Mouse (Mus musculus) midbrain, embryonic 14.5 days (tissue): ENCODE measurements around the gene Cdk2. TPM values are rescaled to one million over a fixed set of nuclear protein-coding genes. Genes with fewer than 3 reads are reported as not detected.
A peak's percentile ranks its signal among the peaks of the same experiment; 100 is the strongest.
"Not testable (repeated sequence)": the region's sequence is repeated elsewhere in the genome, so short reads cannot be mapped to it uniquely, and the experiment has no call there.

Experiments used
- ATAC-seq: fragments of 200-750 bp; cut with Nextera tagmentation; 2 replicates; pipeline ENCODE4 v1.8.0; 2017; ENCODE audit warnings: moderate number of reproducible peaks, moderate library complexity; ENCODE audit not compliant: low FRiP score, low TSS enrichment
- DNase-seq: peaks from one replicate; pipeline ENCODE4 v3.0.0-alpha.2; 2015
- H3K27ac ChIP-seq: fragments of 300-500 bp; sonication (generic); replicated peaks from 2 replicates; pipeline ENCODE4 v1.5.1; 2014; ENCODE audit warnings: mild to moderate bottlenecking, low read depth, low read length, moderate library complexity
- H3K27me3 ChIP-seq: fragments of 300-500 bp; sonication (generic); 2 replicates; pipeline ENCODE4 v1.6.1; 2014; ENCODE audit warnings: low read length, control low read depth, mixed read lengths; ENCODE audit not compliant: control insufficient read depth, insufficient read depth
- H3K36me3 ChIP-seq: fragments of 300-500 bp; sonication (generic); 2 replicates; pipeline ENCODE4 v1.6.1; 2014; ENCODE audit warnings: low read length, control low read depth; ENCODE audit not compliant: control insufficient read depth, insufficient read depth
- H3K4me1 ChIP-seq: fragments of 300-500 bp; sonication (generic); 2 replicates; pipeline ENCODE4 v1.6.1; 2014; ENCODE audit warnings: mild to moderate bottlenecking, antibody characterized with exemption, low read length, control low read depth; ENCODE audit not compliant: control insufficient read depth, insufficient read depth
- H3K4me2 ChIP-seq: fragments of 300-500 bp; sonication (generic); 2 replicates; pipeline ENCODE4 v1.6.1; 2014; ENCODE audit warnings: mild to moderate bottlenecking, low read length, moderate library complexity
- H3K4me3 ChIP-seq: fragments of 300-500 bp; sonication (generic); replicated peaks from 2 replicates; pipeline ENCODE4 v1.5.1; 2014; ENCODE audit warnings: low read depth, low read length
- H3K9ac ChIP-seq: fragments of 300-500 bp; sonication (generic); replicated peaks from 2 replicates; pipeline ENCODE4 v1.6.1; 2014; ENCODE audit warnings: mild to moderate bottlenecking, low read length, moderate library complexity
- H3K9me3 ChIP-seq: fragments of 300-500 bp; sonication (generic); 2 replicates; pipeline ENCODE4 v1.6.1; 2016; ENCODE audit warnings: low read length, control low read depth, mixed read lengths; ENCODE audit not compliant: control insufficient read depth
- WGBS: fragments of 180-500 bp; shearing (Covaris S2); extraction: QIAGEN DNeasy Blood & Tissue Kit; methylation state at CpG from one replicate; pipeline ENCODE4 v1.1.7; 2014; 5-methylcytosine and 5-hydroxymethylcytosine counted together
- polyA plus RNA-seq: library from polyadenylated mRNA; unstranded; fragments of >200 nt; fragmentation: Nextera tagmentation; extraction: Ambion mirVana; gene quantifications from 2 replicates; pipeline ENCODE4 v1.2.1, GENCODE M21; 2014

The Cdk2 gene
- polyA plus RNA-seq, 1 experiment from 2014 or later, result 24.2 TPM

DNA sequence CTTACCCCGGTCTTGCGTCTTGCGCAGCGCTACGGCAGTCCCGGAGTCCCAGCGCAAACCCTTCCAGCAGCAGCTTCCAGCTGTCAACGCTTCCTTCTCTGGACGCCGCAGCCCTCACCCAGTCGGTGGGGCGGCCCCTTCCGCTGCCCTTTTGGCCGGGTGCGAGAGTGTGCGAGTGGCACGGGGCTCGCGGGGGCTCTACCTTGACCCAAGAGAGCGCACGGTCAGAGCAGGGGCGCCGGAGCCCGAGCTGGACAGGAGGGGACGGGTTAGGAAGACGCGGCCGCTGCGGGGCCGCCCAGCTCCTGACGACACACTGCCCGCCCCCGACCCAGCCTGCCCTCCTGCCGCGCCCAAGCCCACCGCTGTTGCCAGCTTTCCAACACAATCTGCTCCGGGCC is 39.0 kb upstream of the Cdk2 start:
- Histone ChIP-seq H3K9ac (peak overlapping the region; percentile 65), H3K27ac (no peak overlapping the region), H3K27me3 (peaks cover 39% of the 10 kb centered on the region), H3K36me3 (no peaks in the 10 kb centered on the region), H3K4me2 (peak overlapping the region; percentile 87), H3K4me1 (peaks cover 28% of the 10 kb centered on the region; the same call in 1 of the 2 replicates), H3K9me3 (no peaks in the 10 kb centered on the region), H3K4me3 (peak overlapping the region; percentile 55)
- WGBS, result 0% methylated on average over 37 of the region's 37 CpGs
- DNase-seq, result peak; percentile 63
- no peak for ATAC-seq

DNA sequence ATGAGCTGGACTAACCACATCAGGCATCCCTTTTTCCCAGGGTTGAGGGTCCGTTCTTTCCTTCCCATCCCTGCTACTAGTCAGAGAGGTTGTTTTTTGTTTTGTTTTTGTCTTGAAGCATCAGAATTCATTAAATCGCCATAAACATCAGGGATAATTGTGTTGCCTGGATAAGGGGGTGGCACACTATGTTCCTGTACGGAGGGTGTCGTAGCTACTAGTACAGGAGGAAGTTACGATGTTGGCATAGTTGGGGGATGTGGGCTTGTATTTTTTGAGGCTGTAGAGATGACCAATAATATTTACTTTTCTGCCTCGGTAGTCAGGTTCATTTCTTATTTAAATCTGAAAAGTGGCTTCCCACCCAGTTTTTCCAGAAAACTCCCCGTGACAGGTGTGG is 38.4 kb upstream of the Cdk2 start:
- H3K9ac ChIP-seq, result peak overlapping the region; percentile 65
- H3K36me3 ChIP-seq, result no peaks in the 10 kb centered on the region
- peaks cover 39% of the 10 kb centered on the region for H3K27me3 ChIP-seq
- peaks cover 28% of the 10 kb centered on the region; the same call in 1 of the 2 replicates for H3K4me1 ChIP-seq
- no peak overlapping the region for H3K27ac ChIP-seq
- no peaks in the 10 kb centered on the region for H3K9me3 ChIP-seq
- peak overlapping the region; percentile 55 for H3K4me3 ChIP-seq
- WGBS, result 9% methylated on average over 7 of the region's 7 CpGs
- DNase-seq (no peak), ATAC-seq (no peak)
- peak overlapping the region; percentile 87 for H3K4me2 ChIP-seq

DNA sequence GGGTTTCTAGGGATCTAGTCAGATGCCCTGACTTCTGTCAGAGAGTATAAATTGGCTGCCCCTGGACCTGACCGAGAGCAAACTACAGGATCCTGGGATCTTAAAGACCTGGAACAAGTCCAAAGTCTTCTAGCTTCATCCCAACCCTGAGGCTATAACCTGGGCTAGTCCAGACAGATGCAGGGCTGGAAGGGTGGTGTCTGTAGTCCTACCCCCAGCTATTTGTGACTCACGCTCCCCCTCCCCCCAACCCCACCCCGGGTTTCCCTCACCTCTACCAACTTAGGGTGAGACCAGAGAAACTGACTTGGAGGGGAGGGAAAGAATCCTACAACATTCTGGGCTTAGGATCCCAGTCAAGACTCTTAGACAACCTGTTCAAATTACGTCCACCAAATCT is 37.8 kb upstream of the Cdk2 start:
- H3K4me1 ChIP-seq, result peaks cover 26% of the 10 kb centered on the region; the same call in 1 of the 2 replicates
- no peaks in the 10 kb centered on the region for H3K9me3 ChIP-seq
- 54% methylated on average over 4 of the region's 4 CpGs for WGBS
- no peak overlapping the region for H3K27ac ChIP-seq
- DNase-seq, result no peak
- no peak overlapping the region for H3K4me2 ChIP-seq
- H3K9ac ChIP-seq, result no peak overlapping the region
- peaks cover 39% of the 10 kb centered on the region for H3K27me3 ChIP-seq
- H3K36me3 ChIP-seq, result no peaks in the 10 kb centered on the region
- H3K4me3 ChIP-seq, result peak overlapping the region; percentile 55; the same call in 1 of the 2 replicates
- ATAC-seq, result no peak

DNA sequence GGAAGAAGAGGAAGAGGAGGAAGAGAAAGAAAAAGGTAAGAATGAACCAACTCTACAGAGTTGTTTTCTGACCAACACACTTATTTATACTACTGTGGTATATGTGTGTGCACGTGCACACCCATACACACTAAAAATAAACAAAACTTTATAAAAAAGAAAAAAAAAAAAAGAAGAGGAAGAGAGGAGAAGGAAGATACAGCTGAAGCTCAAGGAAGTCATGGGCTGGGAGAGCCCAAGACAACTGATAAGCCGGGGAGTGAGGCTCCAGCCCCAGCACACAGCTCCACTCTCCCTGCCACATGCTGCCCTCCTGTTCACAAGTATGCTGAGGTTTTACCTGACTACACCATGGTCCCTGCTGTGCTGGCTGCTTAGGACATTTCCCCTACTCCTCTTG is 35.5 kb upstream of the Cdk2 start:
- H3K4me3 ChIP-seq, result no peak overlapping the region
- peaks cover 37% of the 10 kb centered on the region for H3K27me3 ChIP-seq
- H3K36me3 ChIP-seq, result no peaks in the 10 kb centered on the region
- no peak overlapping the region for H3K4me2 ChIP-seq
- no peak for ATAC-seq
- no peaks in the 10 kb centered on the region for H3K9me3 ChIP-seq
- 79% methylated on average over 2 of the region's 2 CpGs for WGBS
- DNase-seq, result no peak
- H3K27ac ChIP-seq, result no peak overlapping the region
- H3K4me1 ChIP-seq, result peaks cover 21% of the 10 kb centered on the region; the same call in 1 of the 2 replicates
- H3K9ac ChIP-seq, result no peak overlapping the region

DNA sequence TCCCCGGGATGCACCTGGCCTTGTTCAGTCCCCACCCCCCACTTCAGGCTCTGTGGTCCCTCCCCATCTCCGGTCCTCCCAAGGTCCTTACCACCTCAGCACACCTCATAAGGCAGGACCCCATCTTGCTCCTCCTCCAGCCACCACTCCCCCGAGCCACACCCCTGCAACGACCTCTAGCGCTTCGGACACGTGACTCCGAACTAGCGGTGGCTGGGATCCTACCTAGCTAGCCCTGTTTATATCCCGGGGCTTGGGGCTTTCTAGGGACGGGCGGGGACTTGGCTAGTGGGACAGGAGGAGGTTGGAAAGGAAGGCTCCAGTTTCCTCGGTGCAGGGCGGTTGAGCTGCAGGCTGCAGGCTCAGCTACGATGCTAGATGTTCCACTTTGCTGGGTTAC is 32.6 kb upstream of the Cdk2 start:
- no peak for DNase-seq
- Histone ChIP-seq H3K9ac (no peak overlapping the region), H3K27me3 (peaks cover 10% of the 10 kb centered on the region), H3K4me2 (peak overlapping the region; percentile 42), H3K4me1 (no peaks in the 10 kb centered on the region), H3K27ac (no peak overlapping the region), H3K9me3 (no peaks in the 10 kb centered on the region), H3K4me3 (no peak overlapping the region), H3K36me3 (no peaks in the 10 kb centered on the region)
- WGBS, result 6% methylated on average over 15 of the region's 15 CpGs
- ATAC-seq, result no peak

DNA sequence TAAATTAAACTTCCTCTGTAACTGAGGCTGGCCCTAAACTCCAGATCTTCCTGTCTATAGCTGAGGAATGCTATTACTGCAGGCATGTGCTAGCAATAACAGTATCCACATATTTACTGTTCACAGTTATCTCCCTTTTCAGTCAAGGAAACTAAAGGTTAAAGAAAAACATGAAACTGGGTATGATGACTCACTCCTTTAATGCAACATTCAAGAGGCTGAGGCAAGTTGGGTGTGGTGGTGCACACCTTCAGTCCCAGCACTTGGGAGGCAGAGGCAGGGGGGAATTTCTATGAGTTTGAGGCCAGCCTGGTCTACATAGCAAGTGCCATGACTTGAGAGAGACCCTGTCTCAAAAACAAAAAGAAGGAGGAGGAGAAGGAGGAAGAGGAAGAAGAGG is 27.2 kb upstream of the Cdk2 start:
- H3K27ac ChIP-seq, result no peak overlapping the region
- ATAC-seq (no peak), DNase-seq (no peak)
- no peak overlapping the region for H3K4me3 ChIP-seq
- no peaks in the 10 kb centered on the region for H3K9me3 ChIP-seq
- no peaks in the 10 kb centered on the region for H3K4me1 ChIP-seq
- no peaks in the 10 kb centered on the region for H3K27me3 ChIP-seq
- H3K9ac ChIP-seq, result no peak overlapping the region
- H3K36me3 ChIP-seq, result no peaks in the 10 kb centered on the region
- H3K4me2 ChIP-seq, result no peak overlapping the region

DNA sequence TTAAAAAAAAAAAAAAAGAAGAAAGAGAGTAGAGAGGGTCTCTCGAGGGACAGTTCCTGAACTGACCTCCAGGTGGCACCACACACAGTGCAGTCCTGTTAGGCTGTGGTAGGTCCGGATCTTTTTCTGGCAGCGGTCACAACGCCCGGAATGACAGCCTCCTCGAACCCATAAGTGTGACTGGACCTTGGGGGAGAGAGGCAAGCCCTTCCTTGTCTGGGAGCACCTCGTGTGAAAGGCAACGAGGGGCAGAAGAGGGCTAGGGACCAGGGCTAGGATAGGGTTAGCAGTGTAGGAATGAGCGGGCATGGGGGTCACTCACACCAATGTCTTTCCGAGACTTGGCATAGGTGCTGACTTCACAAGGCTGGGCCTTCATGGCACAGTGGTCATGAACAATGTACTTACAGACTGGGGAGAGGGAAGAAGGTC is 26.2 kb upstream of the Cdk2 start:
- H3K4me1 ChIP-seq, result no peaks in the 10 kb centered on the region
- H3K36me3 ChIP-seq, result no peaks in the 10 kb centered on the region
- WGBS, result 18% methylated on average over 10 of the region's 10 CpGs
- H3K27me3 ChIP-seq, result no peaks in the 10 kb centered on the region
- no peak overlapping the region for H3K4me3 ChIP-seq
- no peaks in the 10 kb centered on the region for H3K9me3 ChIP-seq
- ATAC-seq (no peak), DNase-seq (peak; percentile 82)
- H3K4me2 ChIP-seq, result no peak overlapping the region
- no peak overlapping the region for H3K27ac ChIP-seq
- no peak overlapping the region for H3K9ac ChIP-seq

DNA sequence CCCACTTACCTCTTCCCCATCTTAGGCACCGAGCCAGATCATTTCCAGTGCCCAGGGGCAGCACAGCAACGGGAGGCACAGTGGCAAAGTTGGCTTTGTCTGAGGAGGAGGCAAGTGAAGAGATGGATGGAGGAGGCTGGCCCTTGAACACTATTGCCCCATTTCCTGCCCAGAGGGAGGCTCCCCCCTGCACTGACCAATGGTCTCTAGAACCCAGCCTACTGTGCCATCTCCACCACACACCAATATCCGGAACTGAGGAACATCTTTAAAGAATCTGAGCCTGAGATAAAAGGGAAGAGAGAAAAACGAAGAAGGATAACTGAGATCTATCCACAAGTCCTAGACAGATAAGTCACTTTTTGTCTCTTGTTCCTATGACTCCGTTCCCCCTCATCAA is 23.2 kb upstream of the Cdk2 start:
- Histone ChIP-seq H3K4me3 (no peak overlapping the region), H3K36me3 (no peaks in the 10 kb centered on the region), H3K27ac (no peak overlapping the region), H3K9me3 (no peaks in the 10 kb centered on the region), H3K4me2 (no peak overlapping the region), H3K4me1 (no peaks in the 10 kb centered on the region), H3K9ac (no peak overlapping the region), H3K27me3 (no peaks in the 10 kb centered on the region)
- WGBS, result 87% methylated on average over 5 of the region's 5 CpGs
- ATAC-seq (no peak), DNase-seq (no peak)

DNA sequence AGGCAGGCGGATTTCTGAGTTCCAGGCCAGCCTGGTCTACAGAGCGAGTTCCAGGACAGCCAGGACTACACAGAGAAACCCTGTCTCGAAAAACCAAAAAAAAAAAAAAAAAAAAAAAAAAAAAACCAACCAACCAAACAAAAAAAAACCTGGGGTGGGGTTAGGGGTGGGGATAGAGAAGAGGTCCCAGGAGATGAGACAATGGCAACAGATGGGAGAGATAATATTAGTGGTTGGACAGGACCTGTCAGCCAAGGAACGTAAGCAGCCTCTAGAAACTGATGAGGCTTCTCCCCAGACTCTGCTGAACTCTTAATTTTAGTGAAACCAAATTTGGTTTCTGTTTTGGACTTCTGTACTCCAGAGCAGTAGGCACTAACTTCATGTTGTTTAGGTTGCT is 20.6 kb upstream of the Cdk2 start:
- not testable (repeated sequence) for DNase-seq, H3K9me3 ChIP-seq, H3K4me2 ChIP-seq, H3K4me1 ChIP-seq, H3K4me3 ChIP-seq, H3K36me3 ChIP-seq, H3K9ac ChIP-seq, ATAC-seq, H3K27ac ChIP-seq, H3K27me3 ChIP-seq
- WGBS, result 95% methylated on average over 3 of the region's 4 CpGs
